Mouse (Mus musculus): ENCODE results near the gene Maco1. TPM values are rescaled to one million over a fixed set of nuclear protein-coding genes. Genes with fewer than 3 reads are reported as not detected.

Gene Maco1
- polyA plus RNA-seq, 1 experiment: 8.1 TPM

- no peaks in the 10 kb centered on the region for H3K27me3 ChIP-seq (ENCODE audit: control insufficient read depth, insufficient read depth, low read length)
- H3K27ac ChIP-seq (ENCODE audit: insufficient read depth, low read depth, low read length): no peak overlapping the region
- whole genome bisulfite sequencing: 84% methylated on average over 11 of the region's 11 CpGs
- peaks cover 5% of the 10 kb centered on the region for H3K36me3 ChIP-seq (ENCODE audit: control insufficient read depth, insufficient read depth, low read length)
- TF ChIP-seq POLR2A (IDR thresholded peaks at IDR 0.05; ENCODE audit: low read depth, low read length): no peak
- TF ChIP-seq CTCF (IDR thresholded peaks at IDR 0.05; ENCODE audit: extremely low read depth, insufficient read length, insufficient replicate concordance, low read depth, low read length): no peak
- H3K4me3 ChIP-seq (ENCODE audit: low read depth, low read length): no peak overlapping the region
- peaks cover 29% of the 10 kb centered on the region for H3K4me1 ChIP-seq (ENCODE audit: control insufficient read depth, insufficient read depth, insufficient read length, low read length)
Measured at GRCm38 (mm10) chr4:134752911-134753426, 100.2 kb downstream of the Maco1 start.

Other genes starting within 250 kb of the Maco1 start
- 2.8 and 3.7 TPM in 2 replicates for gene Man1c1, start 149.1 kb downstream of the Maco1 start, polyA plus RNA-seq (2012; rRNA removed)
- gene Ldlrap1, start 85.3 kb downstream of the Maco1 start, polyA plus RNA-seq (2012; rRNA removed): 10.8 and 11.2 TPM in 2 replicates
- gene Rhd, start 11.2 kb upstream of the Maco1 start, polyA plus RNA-seq (2012; rRNA removed): not detected in 2 replicates
- 29.8 and 54.4 TPM in 2 replicates for gene Tmem50a, start 61.7 kb upstream of the Maco1 start, polyA plus RNA-seq (2012; rRNA removed)
- 758 and 1,409 TPM in 2 replicates for gene Rsrp1, start 70.2 kb upstream of the Maco1 start, polyA plus RNA-seq (2012; rRNA removed)
- 2.4 and 9.2 TPM in 2 replicates for gene Syf2, start 77.6 kb upstream of the Maco1 start, polyA plus RNA-seq (2012; rRNA removed)